Mouse (Mus musculus): ENCODE measurements around the gene Arhgef10l. TPM values are rescaled to one million over a fixed set of nuclear protein-coding genes. Genes with fewer than 3 reads are reported as not detected.
"Not testable (repeated sequence)": the region's sequence is repeated elsewhere in the genome, so short reads cannot be mapped to it uniquely, and the experiment has no call there.

Gene Arhgef10l
- polyA plus RNA-seq, 1 experiment from 2014 or later, result 12.1 TPM

GRCm38 (mm10) chr4:140580866-140581265 lies 84.9 kb downstream of the Arhgef10l start:
- ATAC-seq, result no peak

GRCm38 (mm10) chr4:140579576-140579975 lies 86.2 kb downstream of the Arhgef10l start:
- H3K27me3 ChIP-seq (replicated peaks; ENCODE audit: control insufficient read depth, insufficient read depth, low read length), result no peaks in the 10 kb centered on the region
- no peak overlapping the region for H3K27ac ChIP-seq (ENCODE audit: low read length)
- no peak overlapping the region for H3K4me2 ChIP-seq (ENCODE audit: low read depth, low read length)
- peaks cover 15% of the 10 kb centered on the region for H3K36me3 ChIP-seq (ENCODE audit: control insufficient read depth, insufficient read depth, low read length)
- WGBS, result 90% methylated on average over 8 of the region's 8 CpGs
- no peak overlapping the region for H3K4me3 ChIP-seq (ENCODE audit: low read length)
- H3K9ac ChIP-seq (ENCODE audit: low read depth, low read length), result no peak overlapping the region
- H3K9me3 ChIP-seq (ENCODE audit: control insufficient read depth, low read length), result no peaks in the 10 kb centered on the region
- peaks cover 3% of the 10 kb centered on the region for H3K4me1 ChIP-seq (ENCODE audit: control insufficient read depth, insufficient read depth, low read length)
- ATAC-seq, result no peak

More at GRCm38 (mm10) chr4:140580866-140581265, 84.9 kb downstream of the Arhgef10l start:
- Histone ChIP-seq H3K27ac (ENCODE audit: low read length) (no peak overlapping the region), H3K9me3 (ENCODE audit: control insufficient read depth, low read length) (no peaks in the 10 kb centered on the region), H3K36me3 (ENCODE audit: control insufficient read depth, insufficient read depth, low read length) (peaks cover 7% of the 10 kb centered on the region; the same call in 1 of the 2 replicates), H3K27me3 (replicated peaks; ENCODE audit: control insufficient read depth, insufficient read depth, low read length) (no peaks in the 10 kb centered on the region), H3K9ac (ENCODE audit: low read depth, low read length) (no peak overlapping the region), H3K4me1 (ENCODE audit: control insufficient read depth, insufficient read depth, low read length) (peaks cover 6% of the 10 kb centered on the region), H3K4me3 (ENCODE audit: low read length) (no peak overlapping the region), H3K4me2 (ENCODE audit: low read depth, low read length) (no peak overlapping the region)
- 90% methylated on average over 4 of the region's 4 CpGs for WGBS

DNA sequence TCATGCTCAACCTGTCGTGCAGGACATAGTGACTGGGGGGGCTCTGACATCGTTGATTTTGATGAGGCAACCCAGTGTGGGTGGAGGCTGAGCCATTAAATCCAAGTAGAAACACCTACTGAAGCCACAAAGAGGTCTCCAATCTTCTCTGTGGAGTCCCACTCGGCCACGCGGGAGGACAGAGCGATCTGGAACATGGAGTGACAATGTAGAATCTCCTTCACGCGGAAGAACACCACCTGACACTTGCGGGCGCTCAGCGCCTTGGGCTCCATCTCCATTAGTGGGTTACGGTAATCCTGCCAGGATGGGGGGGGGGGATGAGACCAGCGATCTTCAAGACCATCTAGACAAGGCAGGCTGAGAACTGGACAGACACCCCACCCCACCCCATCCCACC lies 86.7 kb downstream of the Arhgef10l start:
- Histone ChIP-seq H3K4me2 (ENCODE audit: low read depth, low read length) (no peak overlapping the region), H3K27ac (ENCODE audit: low read length) (no peak overlapping the region), H3K36me3 (ENCODE audit: control insufficient read depth, insufficient read depth, low read length) (peaks cover 15% of the 10 kb centered on the region), H3K9me3 (ENCODE audit: control insufficient read depth, low read length) (no peaks in the 10 kb centered on the region), H3K4me3 (ENCODE audit: low read length) (no peak overlapping the region), H3K4me1 (ENCODE audit: control insufficient read depth, insufficient read depth, low read length) (no peaks in the 10 kb centered on the region), H3K27me3 (replicated peaks; ENCODE audit: control insufficient read depth, insufficient read depth, low read length) (no peaks in the 10 kb centered on the region), H3K9ac (ENCODE audit: low read depth, low read length) (no peak overlapping the region)
- 95% methylated on average over 13 of the region's 13 CpGs for WGBS
- no peak for ATAC-seq

- peaks cover 12% of the 10 kb centered on the region for H3K36me3 ChIP-seq (ENCODE audit: control insufficient read depth, insufficient read depth, low read length)
- H3K27ac ChIP-seq (ENCODE audit: low read length), result no peak overlapping the region
- 99% methylated on average over 16 of the region's 16 CpGs for WGBS
These were observed 89.2 kb downstream of the Arhgef10l start for GRCm38 (mm10) chr4:140576628-140577027.

GRCm38 (mm10) chr4:140574863-140575262 lies 90.9 kb downstream of the Arhgef10l start:
- not testable (repeated sequence) for H3K9ac ChIP-seq (ENCODE audit: low read depth, low read length)

More at GRCm38 (mm10) chr4:140576628-140577027, 89.2 kb downstream of the Arhgef10l start:
- H3K4me3 ChIP-seq (ENCODE audit: low read length), result no peak overlapping the region
- no peaks in the 10 kb centered on the region for H3K4me1 ChIP-seq (ENCODE audit: control insufficient read depth, insufficient read depth, low read length)
- no peak overlapping the region for H3K9ac ChIP-seq (ENCODE audit: low read depth, low read length)
- H3K27me3 ChIP-seq (replicated peaks; ENCODE audit: control insufficient read depth, insufficient read depth, low read length), result no peaks in the 10 kb centered on the region
- H3K9me3 ChIP-seq (ENCODE audit: control insufficient read depth, low read length), result no peaks in the 10 kb centered on the region
- no peak for ATAC-seq
- H3K4me2 ChIP-seq (ENCODE audit: low read depth, low read length), result no peak overlapping the region

DNA sequence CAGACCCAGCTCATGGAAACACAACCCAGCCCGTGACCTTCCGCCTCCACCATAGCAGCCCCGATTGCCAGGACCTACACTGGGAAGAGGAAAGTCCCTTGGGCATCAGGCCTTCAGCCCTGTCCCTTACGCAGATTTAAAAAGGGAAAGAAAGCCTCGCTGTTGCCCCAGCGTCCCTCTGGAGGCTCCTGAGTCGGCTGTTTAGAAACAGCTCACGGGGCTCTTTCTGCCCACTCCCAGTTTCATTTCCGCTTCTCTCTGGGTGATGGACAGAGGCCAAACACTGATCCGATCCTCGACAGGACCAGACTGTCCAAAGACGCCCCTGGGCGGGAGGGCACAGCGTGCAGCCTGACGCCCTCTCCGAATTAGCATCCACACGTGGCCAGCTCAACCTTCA lies 93.4 kb downstream of the Arhgef10l start:
- no peak overlapping the region for H3K4me2 ChIP-seq (ENCODE audit: low read depth, low read length)
- no peak overlapping the region for H3K4me3 ChIP-seq (ENCODE audit: low read length)
- WGBS, result 84% methylated on average over 17 of the region's 17 CpGs
- no peak overlapping the region for H3K9ac ChIP-seq (ENCODE audit: low read depth, low read length)
- no peak overlapping the region for H3K27ac ChIP-seq (ENCODE audit: low read length)
- peaks cover 31% of the 10 kb centered on the region for H3K36me3 ChIP-seq (ENCODE audit: control insufficient read depth, insufficient read depth, low read length)
- no peaks in the 10 kb centered on the region for H3K27me3 ChIP-seq (replicated peaks; ENCODE audit: control insufficient read depth, insufficient read depth, low read length)
- ATAC-seq, result no peak
- no peaks in the 10 kb centered on the region for H3K9me3 ChIP-seq (ENCODE audit: control insufficient read depth, low read length)
- H3K4me1 ChIP-seq (ENCODE audit: control insufficient read depth, insufficient read depth, low read length), result no peaks in the 10 kb centered on the region

More at GRCm38 (mm10) chr4:140574863-140575262, 90.9 kb downstream of the Arhgef10l start:
- H3K4me2 ChIP-seq (ENCODE audit: low read depth, low read length); H3K4me3 ChIP-seq (ENCODE audit: low read length); ATAC-seq; H3K4me1 ChIP-seq (ENCODE audit: control insufficient read depth, insufficient read depth, low read length); H3K27ac ChIP-seq (ENCODE audit: low read length); H3K9me3 ChIP-seq (ENCODE audit: control insufficient read depth, low read length); H3K27me3 ChIP-seq (replicated peaks; ENCODE audit: control insufficient read depth, insufficient read depth, low read length): not testable (repeated sequence)
- WGBS, result 89% methylated on average over 7 of the region's 7 CpGs
- peaks cover 13% of the 10 kb centered on the region for H3K36me3 ChIP-seq (ENCODE audit: control insufficient read depth, insufficient read depth, low read length)

DNA sequence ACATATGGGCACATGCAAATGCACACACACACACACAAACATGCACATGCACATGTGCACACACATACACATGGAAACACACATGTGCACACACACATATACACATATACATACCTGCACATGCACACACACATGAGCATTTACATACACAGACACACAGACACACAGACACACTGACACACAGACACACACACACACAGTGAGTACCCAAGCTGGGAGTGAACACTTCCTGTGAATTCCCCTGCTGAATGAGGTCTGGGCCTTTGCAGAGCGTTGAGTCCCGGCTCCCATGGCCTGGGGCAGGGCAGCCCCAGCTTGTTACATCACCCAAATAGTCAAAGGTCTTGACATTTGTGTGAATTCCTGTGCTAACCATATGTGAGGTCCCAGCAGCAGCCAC lies 96.4 kb downstream of the Arhgef10l start:
- H3K4me1 ChIP-seq (ENCODE audit: control insufficient read depth, insufficient read depth, low read length), result no peaks in the 10 kb centered on the region
- H3K9ac ChIP-seq (ENCODE audit: low read depth, low read length), result no peak overlapping the region
- no peak overlapping the region for H3K4me3 ChIP-seq (ENCODE audit: low read length)
- peaks cover 22% of the 10 kb centered on the region for H3K36me3 ChIP-seq (ENCODE audit: control insufficient read depth, insufficient read depth, low read length)
- no peak overlapping the region for H3K4me2 ChIP-seq (ENCODE audit: low read depth, low read length)
- no peaks in the 10 kb centered on the region for H3K9me3 ChIP-seq (ENCODE audit: control insufficient read depth, low read length)
- no peak overlapping the region for H3K27ac ChIP-seq (ENCODE audit: low read length)
- no peaks in the 10 kb centered on the region for H3K27me3 ChIP-seq (replicated peaks; ENCODE audit: control insufficient read depth, insufficient read depth, low read length)
- no peak for ATAC-seq
- WGBS, result 83% methylated on average over 2 of the region's 2 CpGs

DNA sequence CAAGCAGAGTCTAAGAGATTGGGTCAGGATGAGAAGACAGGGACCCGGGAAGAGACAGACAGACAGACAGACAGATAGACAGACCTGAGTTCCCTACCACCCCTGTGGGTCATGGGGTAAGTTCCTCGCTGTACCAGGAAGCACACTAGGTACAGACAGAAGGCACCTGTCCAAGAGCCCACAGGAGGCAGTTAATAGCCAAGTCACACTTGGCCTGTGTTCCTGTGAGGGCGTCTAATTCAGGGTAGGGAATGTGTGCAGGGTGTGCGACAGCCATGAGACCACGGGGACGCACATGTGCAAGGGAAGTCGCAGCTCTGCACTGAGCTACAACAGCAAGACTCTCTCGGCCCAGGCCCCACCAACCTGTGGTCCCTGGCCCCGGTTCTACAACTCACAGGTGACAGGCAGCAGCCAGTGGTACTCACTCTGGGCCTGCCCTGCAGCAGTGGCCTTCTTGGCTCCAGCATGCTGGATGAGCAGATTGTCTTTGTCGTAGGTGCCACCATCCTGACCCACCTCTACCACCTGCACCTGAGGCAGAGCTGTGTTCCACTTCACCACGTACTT lies 97.8 kb downstream of the Arhgef10l start:
- Histone ChIP-seq H3K27ac (ENCODE audit: low read length) (no peak overlapping the region), H3K9ac (ENCODE audit: low read depth, low read length) (no peak overlapping the region), H3K9me3 (ENCODE audit: control insufficient read depth, low read length) (no peaks in the 10 kb centered on the region), H3K4me1 (ENCODE audit: control insufficient read depth, insufficient read depth, low read length) (no peaks in the 10 kb centered on the region), H3K27me3 (replicated peaks; ENCODE audit: control insufficient read depth, insufficient read depth, low read length) (no peaks in the 10 kb centered on the region), H3K4me2 (ENCODE audit: low read depth, low read length) (no peak overlapping the region), H3K4me3 (ENCODE audit: low read length) (no peak overlapping the region), H3K36me3 (ENCODE audit: control insufficient read depth, insufficient read depth, low read length) (peaks cover 26% of the 10 kb centered on the region)
- 93% methylated on average over 11 of the region's 11 CpGs for WGBS
- no peak for ATAC-seq

DNA sequence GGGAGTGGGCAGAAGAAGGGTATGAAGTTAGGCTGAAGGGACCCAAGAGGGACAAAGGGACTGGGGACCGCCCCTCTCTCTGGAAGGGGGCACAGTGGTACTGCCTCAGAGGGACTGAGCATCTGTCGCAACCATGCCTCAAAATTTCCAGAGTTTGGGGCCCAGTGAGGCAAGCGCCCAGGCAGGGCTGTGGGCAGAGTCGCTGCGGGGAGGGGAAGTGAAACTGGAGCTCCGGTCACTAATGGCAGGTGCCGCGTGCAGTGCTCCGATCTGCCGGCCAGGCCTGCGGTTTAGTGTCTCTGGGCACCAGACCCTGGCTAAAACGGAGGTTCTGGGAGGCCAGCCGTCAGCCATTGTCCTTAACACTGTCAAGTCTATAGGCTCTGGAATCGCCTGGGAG lies 99.0 kb downstream of the Arhgef10l start:
- no peak overlapping the region for H3K4me2 ChIP-seq (ENCODE audit: low read depth, low read length)
- no peak overlapping the region for H3K9ac ChIP-seq (ENCODE audit: low read depth, low read length)
- H3K9me3 ChIP-seq (ENCODE audit: control insufficient read depth, low read length), result no peaks in the 10 kb centered on the region
- H3K4me3 ChIP-seq (ENCODE audit: low read length), result no peak overlapping the region
- peaks cover 32% of the 10 kb centered on the region for H3K36me3 ChIP-seq (ENCODE audit: control insufficient read depth, insufficient read depth, low read length)
- ATAC-seq, result no peak
- no peak overlapping the region for H3K27ac ChIP-seq (ENCODE audit: low read length)
- 94% methylated on average over 14 of the region's 14 CpGs for WGBS
- H3K4me1 ChIP-seq (ENCODE audit: control insufficient read depth, insufficient read depth, low read length), result no peaks in the 10 kb centered on the region
- no peaks in the 10 kb centered on the region for H3K27me3 ChIP-seq (replicated peaks; ENCODE audit: control insufficient read depth, insufficient read depth, low read length)

GRCm38 (mm10) chr4:140564459-140564858 lies 101.4 kb downstream of the Arhgef10l start:
- H3K36me3 ChIP-seq (ENCODE audit: control insufficient read depth, insufficient read depth, low read length), result peaks cover 34% of the 10 kb centered on the region
- not testable (repeated sequence) for H3K9me3 ChIP-seq (ENCODE audit: control insufficient read depth, low read length); H3K4me3 ChIP-seq (ENCODE audit: low read length); H3K27me3 ChIP-seq (replicated peaks; ENCODE audit: control insufficient read depth, insufficient read depth, low read length); ATAC-seq; H3K27ac ChIP-seq (ENCODE audit: low read length); H3K9ac ChIP-seq (ENCODE audit: low read depth, low read length); H3K4me1 ChIP-seq (ENCODE audit: control insufficient read depth, insufficient read depth, low read length); H3K4me2 ChIP-seq (ENCODE audit: low read depth, low read length)
- 87% methylated on average over 1 of the region's 1 CpGs for WGBS
